Mouse (Mus musculus) olfactory bulb, adult 2 months (tissue): Measurements from ENCODE around the gene Ube2n.

Experiments used
- CTCF ChIP-seq: fragments of 200-500 bp; IDR thresholded peaks from 2 replicates; pipeline ENCODE4 v1.5.1; 2012; ENCODE audit warnings: low read depth, mild to moderate bottlenecking, low read length, moderate library complexity; ENCODE audit not compliant: insufficient read depth
- POLR2A ChIP-seq: fragments of 200-500 bp; IDR thresholded peaks from 2 replicates; pipeline ENCODE4 v1.6.1; 2012; ENCODE audit warnings: mild to moderate bottlenecking, low read depth, low read length, moderate library complexity; ENCODE audit not compliant: insufficient read depth

DNA sequence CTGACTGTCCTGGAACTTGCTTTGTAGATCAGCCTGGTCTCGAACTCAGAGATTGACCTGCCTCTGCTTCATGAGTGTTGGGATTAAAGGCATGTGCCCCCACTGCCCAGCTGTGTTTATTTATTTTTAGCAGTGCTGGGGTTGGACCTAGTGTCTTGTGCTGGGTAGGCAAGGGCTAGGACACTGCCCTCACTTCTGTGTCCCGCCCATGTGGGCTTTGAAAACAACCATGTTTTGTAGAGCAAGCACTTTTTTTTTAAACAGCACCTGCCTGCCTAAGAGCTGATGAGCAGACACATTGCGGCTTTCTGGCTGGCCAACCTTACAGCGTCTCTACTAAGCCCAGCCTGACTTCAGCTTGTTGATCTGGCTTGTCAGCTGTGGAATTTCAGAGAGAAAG, 76.3 kb downstream of the Ube2n start:
- TF ChIP-seq CTCF (no peak), POLR2A (no peak)
